Mouse (Mus musculus): ENCODE results near the gene Eif6.

DNA sequence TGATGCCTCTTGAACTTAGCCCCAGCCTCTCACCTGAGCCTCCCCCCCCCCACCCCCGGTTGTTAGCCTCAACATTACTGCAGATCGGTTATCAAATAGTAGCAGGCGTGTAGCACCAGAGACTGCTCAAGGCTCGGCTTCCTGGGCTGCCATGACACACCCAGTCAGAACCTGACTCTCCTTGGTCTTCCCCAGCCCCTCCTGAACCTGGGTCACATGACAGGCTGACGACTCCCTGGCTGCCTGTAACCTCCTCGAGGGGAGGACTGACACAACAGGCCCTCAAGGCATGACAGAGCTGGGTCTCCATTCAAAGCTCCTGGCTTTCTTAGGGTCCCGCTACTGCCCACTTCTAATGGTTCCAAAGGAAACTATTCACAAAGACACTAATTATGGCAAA lies 22.7 kb upstream of the Eif6 start:
- TF ChIP-seq POLR2A (IDR thresholded peaks at IDR 0.05; ENCODE audit: low read depth, low read length), result no peak
- no peak for TF ChIP-seq CTCF (IDR thresholded peaks at IDR 0.05; ENCODE audit: borderline replicate concordance, insufficient read depth, low read length)

Data from embryonic fibroblast, embryonic 13.5 days (primary cell).